Mouse (Mus musculus): Measurements from ENCODE around the gene Egf.

GRCm38 (mm10) chr3:129680258-129680657 lies 74.9 kb downstream of the Egf start:
- TF ChIP-seq GATA1 (IDR thresholded peaks at IDR 0.05; ENCODE audit: borderline replicate concordance, low read length) (no peak), FLI1 (IDR thresholded peaks at IDR 0.05; ENCODE audit: low read length) (no peak)

All from megakaryocyte, embryonic 14.5 days (primary cell).